Mouse (Mus musculus) ES-Bruce4 (cell line): Measurements from ENCODE around the gene Exoc2.

ENCODE experiments used
- CTCF ChIP-seq: IDR thresholded peaks from one replicate; pipeline ENCODE4 v1.8.1; 2011; ENCODE audit warnings: low read depth, low read length
- EP300 ChIP-seq: IDR thresholded peaks from 2 replicates; pipeline ENCODE4 v1.6.1; 2011; ENCODE audit warnings: low read depth, low read length; ENCODE audit not compliant: insufficient read depth
- POLR2A ChIP-seq: IDR thresholded peaks from one replicate; pipeline ENCODE4 v1.8.1; 2011; ENCODE audit warnings: low read length; ENCODE audit not compliant: insufficient read depth

- TF ChIP-seq POLR2A (no peak), CTCF (no peak), EP300 (no peak)
These were observed 186.3 kb downstream of the Exoc2 start for GRCm38 (mm10) chr13:30787556-30787955.
